Mouse (Mus musculus) kidney, adult 2 months (tissue): ENCODE measurements around the gene Thnsl2.

Source experiments
- CTCF ChIP-seq: fragments of 200-500 bp; conservative IDR thresholded peaks from 2 replicates; pipeline ENCODE4 v1.5.1; 2011; ENCODE audit warnings: low read depth, mild to moderate bottlenecking, control low read depth, low read length, moderate library complexity, mixed read lengths; ENCODE audit not compliant: insufficient read depth, insufficient read length
- POLR2A ChIP-seq: fragments of 200-500 bp; IDR thresholded peaks from one replicate; pipeline ENCODE4 v1.6.1; 2011; ENCODE audit warnings: low read depth, low read length, control low read depth

DNA sequence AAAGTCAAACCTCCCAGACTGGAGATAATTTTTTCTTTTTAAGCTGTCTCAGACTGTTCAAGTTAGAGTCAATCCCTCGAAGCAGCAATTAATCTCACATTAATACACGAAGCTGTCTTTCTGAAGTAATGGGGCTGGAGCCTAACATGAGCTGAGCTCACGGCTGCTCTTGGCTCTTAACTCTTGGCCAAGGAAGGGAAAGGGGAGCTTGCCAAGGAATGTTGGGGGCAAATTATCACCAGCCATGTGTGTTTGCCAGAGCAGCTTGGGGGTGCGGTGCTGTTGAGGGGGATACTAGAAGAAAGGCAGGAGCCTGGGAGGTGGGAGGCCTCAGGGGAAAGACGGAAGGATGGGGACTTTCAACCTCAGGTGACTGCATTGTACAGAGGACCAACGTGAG, 63.0 kb downstream of the Thnsl2 start:
- TF ChIP-seq CTCF (no peak), POLR2A (no peak)
